Mouse (Mus musculus) small intestine, adult 2 months (tissue): ENCODE data around the gene Rph3a.

ENCODE experiments used
- CTCF ChIP-seq: fragments of 200-500 bp; IDR thresholded peaks from 2 replicates; pipeline ENCODE4 v1.5.1; 2012; ENCODE audit warnings: low read depth, mild to moderate bottlenecking, control low read depth, inconsistent platforms, low read length, moderate library complexity, mixed read lengths; ENCODE audit not compliant: insufficient replicate concordance, insufficient read length; ENCODE audit errors: extremely low read depth
- POLR2A ChIP-seq: fragments of 200-500 bp; IDR thresholded peaks from 2 replicates; pipeline ENCODE4 v1.6.1; 2012; ENCODE audit warnings: low read depth, mild to moderate bottlenecking, control low read depth, inconsistent platforms, low read length, moderate library complexity

GRCm38 (mm10) chr5:120976138-120976537, 33.8 kb downstream of the Rph3a start:
- TF ChIP-seq CTCF (no peak), POLR2A (no peak)
